Mouse (Mus musculus): Measurements from ENCODE around the gene Tdrd6.

DNA sequence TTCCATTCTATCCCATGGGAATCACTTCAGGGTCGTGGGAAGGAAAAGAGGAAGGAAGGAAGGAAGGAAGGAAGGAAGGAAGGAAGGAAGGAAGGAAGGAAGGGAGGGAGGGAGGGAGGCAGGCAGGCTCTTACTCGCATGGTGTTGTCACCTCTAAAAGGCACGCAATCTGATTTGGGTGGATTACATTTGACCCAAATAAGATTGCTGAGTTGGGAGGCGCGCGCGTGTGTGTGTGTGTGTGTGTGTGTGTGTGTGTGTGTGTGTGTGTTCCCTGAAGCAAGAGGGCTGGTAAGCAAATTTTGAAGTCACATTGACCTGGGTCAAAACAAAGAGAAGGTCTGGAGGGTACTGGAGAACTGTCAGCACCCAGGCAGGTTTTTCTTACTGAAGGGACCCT, 60.8 kb downstream of the Tdrd6 start:
- no peak for TF ChIP-seq CHD2 (IDR thresholded peaks at IDR 0.05; ENCODE audit: low read depth, low read length)
- TF ChIP-seq HCFC1 (IDR thresholded peaks at IDR 0.05; ENCODE audit: borderline replicate concordance, insufficient read depth, low read length): no peak
- TF ChIP-seq ZNF384 (IDR thresholded peaks at IDR 0.05; ENCODE audit: low read depth, low read length): no peak
- TF ChIP-seq ZC3H11A (IDR thresholded peaks at IDR 0.05; ENCODE audit: borderline replicate concordance, low read depth, low read length): no peak
- TF ChIP-seq MAFK (IDR thresholded peaks at IDR 0.05; ENCODE audit: insufficient read depth, low read depth, low read length): no peak

Data from ES-E14 (cell line).